Mouse (Mus musculus) olfactory bulb, adult 2 months (tissue): ENCODE results near the gene Cd81.

Experiments used
- CTCF ChIP-seq: fragments of 200-500 bp; IDR thresholded peaks from 2 replicates; pipeline ENCODE4 v1.5.1; 2012; ENCODE audit warnings: low read depth, mild to moderate bottlenecking, low read length, moderate library complexity; ENCODE audit not compliant: insufficient read depth
- POLR2A ChIP-seq: fragments of 200-500 bp; IDR thresholded peaks from 2 replicates; pipeline ENCODE4 v1.6.1; 2012; ENCODE audit warnings: mild to moderate bottlenecking, low read depth, low read length, moderate library complexity; ENCODE audit not compliant: insufficient read depth

DNA sequence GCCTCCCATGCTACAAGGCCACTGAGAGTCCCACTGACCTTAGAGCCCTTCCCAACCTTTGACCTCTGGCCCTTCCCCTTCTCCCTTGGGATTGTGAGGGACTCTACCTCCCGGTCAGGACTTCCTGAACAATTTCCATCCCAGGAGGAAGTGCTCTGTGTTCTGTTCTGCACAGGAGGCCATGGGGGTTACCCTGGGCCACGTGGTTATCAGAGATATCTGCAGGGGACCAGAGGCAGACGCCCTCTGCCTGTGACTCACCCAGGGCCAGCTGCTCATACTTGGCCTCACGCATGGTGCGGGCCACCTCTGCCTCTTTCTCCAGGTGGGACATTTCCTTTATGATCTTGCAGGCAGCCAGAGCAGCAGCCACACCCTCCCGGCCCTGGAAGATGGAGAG, 29.5 kb downstream of the Cd81 start:
- TF ChIP-seq CTCF = no peak
- no peak for TF ChIP-seq POLR2A
